Mouse (Mus musculus) lung, postnatal 0 days (tissue): ENCODE measurements at regions not wholly inside any gene's neighbourhood (a gene's known extent, or its start where the extent isn't known, plus 50 kb on each side); places are given as distances from the start of the nearest gene placed in this dataset.

ENCODE experiments used
- CTCF ChIP-seq: IDR thresholded peaks from 2 replicates; pipeline ENCODE4 v1.5.1; 2016; ENCODE audit warnings: antibody characterized with exemption, mild to moderate bottlenecking
- EP300 ChIP-seq: IDR thresholded peaks from 2 replicates; pipeline ENCODE4 v1.6.1; 2016; ENCODE audit warnings: antibody characterized with exemption, mild to moderate bottlenecking, control low read depth

DNA sequence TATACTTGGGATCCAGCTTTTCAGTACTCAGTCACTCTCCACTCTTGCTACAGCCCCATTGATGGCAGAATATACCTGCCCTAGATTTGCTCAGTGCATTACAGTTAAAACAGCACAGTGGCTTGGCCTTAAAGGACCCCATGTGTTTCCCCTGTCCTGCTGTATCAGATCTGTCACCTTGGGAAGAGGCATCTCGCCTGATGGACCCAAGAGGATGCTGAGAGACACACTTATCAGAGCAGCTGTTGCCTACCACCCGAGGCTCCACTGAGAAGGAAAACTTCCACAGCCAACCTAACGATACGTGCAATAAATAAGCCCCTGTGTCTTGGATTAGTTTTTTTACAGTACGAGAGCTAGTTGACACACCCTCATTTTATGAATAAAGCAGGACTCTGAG is 411.8 kb upstream of the Sall1 start:
- TF ChIP-seq CTCF (no peak), EP300 (no peak)
